ENCODE assay signal across 8 mouse cellular contexts in genomic region chr11:105589877-105590641, GRCm38 (mm10). TPM values are rescaled to one million over a fixed set of nuclear protein-coding genes. Genes with fewer than 3 reads are reported as not detected.
DNase-seq lines count a peak whose midpoint lies in the region; ATAC-seq lines count a peak whose summit lies in the region.

Gene Tanc2 (plus strand): TSS chr11:105589986.

- H3K36me3 ChIP-seq in lung, embryonic 15.5 days = no peaks in the 10 kb centered on the region

- WGBS in lung, embryonic 15.5 days = under 1% methylated on average over 73 of the region's 87 CpGs

- no peaks in the 10 kb centered on the region for H3K27me3 ChIP-seq in lung, embryonic 15.5 days

- H3K4me2 ChIP-seq in lung, embryonic 15.5 days = peak within 1 kb of the TSS; percentile 82

- intact Hi-C loops in heart, postnatal 25 days (cut with DNase I) = loop anchor here (5.0 kb wide), 3 partner anchors 78 to 322 kb away; no protein-coding TSS in a partner anchor

- peak; percentile 45 for DNase-seq in R1 (ENCODE audit: low read depth, low spot score)
- DNase-seq in cerebellum, adult 11 months = peak; percentile 26
- DNase-seq in forelimb bud, embryonic 11.5 days (ENCODE audit: low read depth, low spot score) = peak; percentile 29
- DNase-seq in heart, postnatal 25 days (ENCODE audit: low spot score) = peak; percentile 34
- peak; percentile 29 for DNase-seq in layer of hippocampus, adult 9-11 months
- DNase-seq in right cerebral cortex, postnatal 10 days (ENCODE audit: low spot score in 2 of 2) = peak; percentile 69 to 74

- no peaks in the 10 kb centered on the region for H3K9me3 ChIP-seq in lung, embryonic 15.5 days

- peak within 1 kb of the TSS; percentile 83 for H3K4me3 ChIP-seq in lung, embryonic 15.5 days

- H3K27ac ChIP-seq in lung, embryonic 15.5 days = peak within 1 kb of the TSS; percentile 94

- ATAC-seq in lung, embryonic 15.5 days (ENCODE audit: borderline replicate concordance, extremely low read depth, low FRiP score, low TSS enrichment) = peak; percentile 85; the same call in 1 of the 2 replicates
- no peak for ATAC-seq in inflammation-experienced regulatory T-cells, adult 6 months

- peak within 1 kb of the TSS; percentile 93 for H3K9ac ChIP-seq in lung, embryonic 15.5 days

- peaks cover 15% of the 10 kb centered on the region for H3K4me1 ChIP-seq in lung, embryonic 15.5 days

RNA-seq across cellular contexts. Expression of gene Tanc2, which starts in this region (rescaled TPM):
- 10 to 100 TPM; 11.7 to 14.5 TPM for total RNA-seq in heart, postnatal 25 days (2021)
- 13.8 and 13.9 TPM in 2 replicates for polyA plus RNA-seq in lung, embryonic 15.5 days (2015; fragmentation: Nextera tagmentation; extraction: Ambion mirVana)
- polyA plus RNA-seq in inflammation-experienced regulatory T-cells, adult 6 months (2017; shearing (Covaris generic)) = 1 to 10 TPM in 1 of 3 experiments, under 1 TPM in 2; 0.14 to 1.1 (median 0.27) TPM
